ENCODE assay signal across 20 mouse cellular contexts in the genomic region with DNA sequence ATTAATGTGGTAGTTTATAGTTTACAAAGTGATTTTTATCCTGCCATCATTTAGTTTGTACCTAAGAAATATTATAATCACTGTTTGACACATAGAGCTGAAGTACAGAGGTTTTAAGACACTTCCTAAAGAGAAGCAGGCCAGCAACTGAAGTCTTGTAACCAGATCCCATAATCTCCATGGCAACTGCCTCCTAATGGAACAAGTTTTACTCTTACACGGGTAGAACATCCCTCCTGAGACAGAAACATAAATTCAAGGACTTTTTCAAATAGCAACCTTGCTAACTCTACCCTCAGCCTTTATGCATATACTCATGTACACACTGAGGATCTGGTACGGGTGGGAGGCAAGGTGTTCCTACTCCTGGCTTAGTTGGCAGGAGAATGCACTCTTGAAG. TPM values are rescaled to one million over a fixed set of nuclear protein-coding genes. Genes with fewer than 3 reads are reported as not detected.
DNase-seq lines count a peak whose midpoint lies in the region; ATAC-seq and TF ChIP-seq lines count a peak whose summit lies in the region.
"Had no signal": no experiment of that assay in that cellular context is flagged by ENCODE, and none has a peak within 500 bp of the region (broad histone marks: within the 10 kb centered on the region; RNA-seq: fewer than 3 reads in every experiment).

No protein-coding gene starts in this region.

- H3K4me2 ChIP-seq in forebrain, postnatal 0 days (ENCODE audit: low read depth) = no peak overlapping the region
- H3K4me2 ChIP-seq in forebrain, embryonic 16.5 days (ENCODE audit: low read length) = no peak overlapping the region
- H3K4me2 ChIP-seq in midbrain, embryonic 16.5 days (ENCODE audit: low read length) = no peak overlapping the region
- no peak overlapping the region for H3K4me2 ChIP-seq in midbrain, embryonic 13.5 days (replicated peaks)
- H3K4me2 ChIP-seq: forebrain, embryonic 13.5 days; heart, embryonic 11.5 days; heart, embryonic 15.5 days; hindbrain, embryonic 15.5 days had no signal

- H3K9ac ChIP-seq in forebrain, postnatal 0 days = no peak overlapping the region
- H3K9ac ChIP-seq in forebrain, embryonic 16.5 days (replicated peaks; ENCODE audit: low read depth, low read length) = no peak overlapping the region
- no peak overlapping the region for H3K9ac ChIP-seq in midbrain, embryonic 16.5 days (ENCODE audit: low read depth, low read length)
- no peak overlapping the region for H3K9ac ChIP-seq in midbrain, embryonic 13.5 days (replicated peaks)
- H3K9ac ChIP-seq: forebrain, embryonic 13.5 days; heart, embryonic 15.5 days; hindbrain, embryonic 15.5 days had no signal

- no peak overlapping the region for H3K4me3 ChIP-seq in forebrain, postnatal 0 days (ENCODE audit: low read depth, low read length)
- H3K4me3 ChIP-seq in forebrain, embryonic 16.5 days (replicated peaks; ENCODE audit: low read length) = no peak overlapping the region
- no peak overlapping the region for H3K4me3 ChIP-seq in midbrain, embryonic 16.5 days (ENCODE audit: low read depth, low read length)
- H3K4me3 ChIP-seq in midbrain, embryonic 13.5 days (replicated peaks) = no peak overlapping the region
- H3K4me3 ChIP-seq: forebrain, embryonic 13.5 days; heart, adult 2 months; heart, embryonic 15.5 days; hindbrain, embryonic 15.5 days had no signal

- DNase-seq in forebrain, postnatal 0 days = peak; percentile 21
- DNase-seq in layer of hippocampus, adult 9-11 months = peak; percentile 1
- DNase-seq in layer of hippocampus, postnatal 10 days (ENCODE audit: low spot score in 2 of 2) = no peak
- peak; percentile 11 for DNase-seq in telencephalon, adult 2 months (ENCODE audit: low read depth, low spot score)
- DNase-seq in cerebellum, adult 9-11 months = no peak
- DNase-seq: adrenal gland, adult 2 months; adrenal gland, postnatal 25 days; cerebellum, adult 11 months; cerebellum, adult 8-10 months; cerebellum, postnatal 25 days; gastrocnemius, postnatal 14 days; heart, adult 2 months; heart, postnatal 14 days had no signal

- H3K27ac ChIP-seq in forebrain, postnatal 0 days (ENCODE audit: low read depth, low read length) = no peak overlapping the region
- H3K27ac ChIP-seq in forebrain, embryonic 16.5 days (ENCODE audit: low read length) = no peak overlapping the region
- 0 out of 2 replicates have a peak overlapping the region, but pooled peaks have one; percentile 4 for H3K27ac ChIP-seq in midbrain, embryonic 16.5 days (ENCODE audit: low read length)
- H3K27ac ChIP-seq in midbrain, embryonic 13.5 days = no peak overlapping the region
- H3K27ac ChIP-seq: forebrain, embryonic 13.5 days; heart, adult 2 months; heart, embryonic 15.5 days; hindbrain, embryonic 15.5 days had no signal

- no peaks in the 10 kb centered on the region for H3K27me3 ChIP-seq in forebrain, postnatal 0 days (ENCODE audit: insufficient read depth, low read length)
- H3K27me3 ChIP-seq in forebrain, embryonic 16.5 days (replicated peaks; ENCODE audit: control insufficient read depth, insufficient read depth, low read length) = no peaks in the 10 kb centered on the region
- no peaks in the 10 kb centered on the region for H3K27me3 ChIP-seq in midbrain, embryonic 16.5 days (ENCODE audit: control insufficient read depth, insufficient read depth, low read depth, low read length)
- no peaks in the 10 kb centered on the region for H3K27me3 ChIP-seq in midbrain, embryonic 13.5 days
- H3K27me3 ChIP-seq: forebrain, embryonic 13.5 days; heart, embryonic 15.5 days; hindbrain, embryonic 15.5 days had no signal

- H3K36me3 ChIP-seq in forebrain, postnatal 0 days (ENCODE audit: insufficient read depth) = no peaks in the 10 kb centered on the region
- H3K36me3 ChIP-seq in forebrain, embryonic 16.5 days (ENCODE audit: control insufficient read depth, insufficient read depth) = no peaks in the 10 kb centered on the region
- no peaks in the 10 kb centered on the region for H3K36me3 ChIP-seq in midbrain, embryonic 16.5 days (ENCODE audit: control insufficient read depth, insufficient read depth, low read length)
- no peaks in the 10 kb centered on the region for H3K36me3 ChIP-seq in midbrain, embryonic 13.5 days
- H3K36me3 ChIP-seq: heart, embryonic 15.5 days; hindbrain, embryonic 15.5 days had no signal

- no peak for TF ChIP-seq CTCF in forebrain, postnatal 0 days (IDR thresholded peaks at IDR 0.05; ENCODE audit: low read depth)

- H3K9me3 ChIP-seq in forebrain, postnatal 0 days (ENCODE audit: low read length) = no peaks in the 10 kb centered on the region
- H3K9me3 ChIP-seq in forebrain, embryonic 16.5 days (ENCODE audit: control insufficient read depth, low read length) = no peaks in the 10 kb centered on the region
- no peaks in the 10 kb centered on the region for H3K9me3 ChIP-seq in midbrain, embryonic 16.5 days (replicated peaks; ENCODE audit: control insufficient read depth, low read length, poor library complexity, severe bottlenecking)
- no peaks in the 10 kb centered on the region for H3K9me3 ChIP-seq in midbrain, embryonic 13.5 days
- H3K9me3 ChIP-seq: forebrain, embryonic 13.5 days; heart, embryonic 15.5 days; hindbrain, embryonic 15.5 days had no signal

- WGBS in forebrain, postnatal 0 days = 50% methylated on average over 2 of the region's 2 CpGs
- 55% methylated on average over 2 of the region's 2 CpGs for WGBS in forebrain, embryonic 16.5 days
- WGBS in midbrain, embryonic 16.5 days = 50% methylated on average over 2 of the region's 2 CpGs
- 54% methylated on average over 2 of the region's 2 CpGs for WGBS in midbrain, embryonic 13.5 days

- peak; percentile 53; the same call in 1 of the 2 replicates for ATAC-seq in forebrain, postnatal 0 days
- ATAC-seq in forebrain, embryonic 16.5 days = no peak
- no peak for ATAC-seq in midbrain, embryonic 16.5 days
- no peak for ATAC-seq in midbrain, embryonic 13.5 days
- ATAC-seq: forebrain, embryonic 13.5 days had no signal

- no peaks in the 10 kb centered on the region for H3K4me1 ChIP-seq in forebrain, postnatal 0 days (ENCODE audit: insufficient read depth)
- H3K4me1 ChIP-seq in forebrain, embryonic 16.5 days (replicated peaks; ENCODE audit: control insufficient read depth, insufficient read depth, low read length) = no peaks in the 10 kb centered on the region
- 0 out of 2 replicates have a peak, but pooled peaks cover 5% of the 10 kb centered on the region for H3K4me1 ChIP-seq in midbrain, embryonic 16.5 days (ENCODE audit: control insufficient read depth, insufficient read depth, low read length)
- no peaks in the 10 kb centered on the region for H3K4me1 ChIP-seq in midbrain, embryonic 13.5 days (replicated peaks)
- H3K4me1 ChIP-seq: forebrain, embryonic 13.5 days; heart, embryonic 15.5 days; hindbrain, embryonic 15.5 days had no signal

RNA-seq across cellular contexts. Expression of a gene that starts 26.2 kb away (rescaled TPM):
- 33.2 and 43.4 TPM in 2 replicates for total RNA-seq in forebrain, postnatal 0 days (2014; rRNA removed)
- 10.1 and 11.7 TPM in 2 replicates for polyA plus RNA-seq in forebrain, postnatal 0 days (2015; fragmentation: Nextera tagmentation; extraction: Ambion mirVana)
- 15.5 and 17.7 TPM in 2 replicates for polyA plus RNA-seq in forebrain, embryonic 16.5 days (2015; fragmentation: Nextera tagmentation; extraction: Ambion mirVana)
- 10 to 100 TPM; 32.8 to 34.0 TPM for total RNA-seq in layer of hippocampus, postnatal 10 days (2021)
- 15.5 and 16.2 TPM in 2 replicates for polyA plus RNA-seq in midbrain, embryonic 16.5 days (2015; fragmentation: Nextera tagmentation; extraction: Ambion mirVana)
- 6.7 and 7.3 TPM in 2 replicates for polyA plus RNA-seq in midbrain, embryonic 13.5 days (2015; fragmentation: Nextera tagmentation; extraction: Ambion mirVana)

Comparison
In these comparisons a context has a peak if more than half of its experiments do, and no peak if none do; other contexts are left out.
1. DNase-seq: peak in forebrain, postnatal 0 days (single experiment), layer of hippocampus, adult 9-11 months (single experiment) and telencephalon, adult 2 months (single experiment); none in layer of hippocampus, postnatal 10 days (0 of 2) and cerebellum, adult 9-11 months (single experiment).